Mouse (Mus musculus) megakaryocyte-erythroid progenitor cell, adult 5-6 weeks (primary cell): Measurements from ENCODE around the gene Rpp14. TPM values are rescaled to one million over a fixed set of nuclear protein-coding genes. Genes with fewer than 3 reads are reported as not detected.

ENCODE experiments used
- ATAC-seq: replicated peaks from 2 replicates; pipeline ENCODE4 v1.8.0; 2016; ENCODE audit warnings: mild to moderate bottlenecking, inconsistent platforms; ENCODE audit not compliant: severe bottlenecking, poor library complexity, low FRiP score, low TSS enrichment
- total RNA-seq, 2 experiments: library from RNA; stranded (forward) in 1 of 2; stranded (reverse) in 1 of 2; fragments of 200-1000, 215-1000 nt in 1 of 2; fragments of >200 nt in 1 of 2; fragmentation: Nextera tagmentation in 1 of 2; gene quantifications; 2 replicates each; pipeline ENCODE4 v1.2.3; 2014 to 2017

Gene Rpp14
- 33.0 and 33.6 TPM in 2 replicates for total RNA-seq (2014; fragmentation: Nextera tagmentation)
- total RNA-seq (2017) = 76.5 and 88.3 TPM in 2 replicates

DNA sequence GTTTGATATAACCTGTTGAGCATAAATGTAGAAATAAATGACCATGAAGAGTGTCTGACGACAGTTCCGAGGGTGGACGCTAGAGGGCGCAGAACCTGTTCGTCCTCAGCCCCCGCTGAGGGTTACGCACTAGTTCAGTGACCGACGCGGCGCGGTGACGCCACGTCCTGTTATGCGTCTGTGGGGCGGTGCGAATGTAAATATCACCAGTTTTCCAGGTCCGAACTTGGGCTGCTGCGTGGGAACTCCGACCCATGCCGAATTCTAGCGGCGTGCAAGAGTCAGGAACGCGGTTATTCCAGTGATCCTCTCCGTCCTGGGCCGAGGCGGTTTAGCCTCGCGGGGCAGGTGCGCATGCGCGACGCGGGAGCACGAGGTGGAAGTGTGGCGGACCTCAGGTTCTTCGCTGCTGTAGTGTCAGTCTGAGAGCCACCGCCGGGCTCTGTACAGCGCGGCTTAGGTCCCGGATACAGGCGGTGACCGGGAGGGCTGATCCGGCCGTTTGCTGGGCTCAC is at the start of gene Rpp14:
TSS of gene Rpp14 (plus strand) at position 203 of the 515 bp plus-strand sequence.
- ATAC-seq = peak; percentile 98

- no peak for ATAC-seq
These were observed 49.6 kb upstream of the Rpp14 start for GRCm38 (mm10) chr14:8030535-8030934.

DNA sequence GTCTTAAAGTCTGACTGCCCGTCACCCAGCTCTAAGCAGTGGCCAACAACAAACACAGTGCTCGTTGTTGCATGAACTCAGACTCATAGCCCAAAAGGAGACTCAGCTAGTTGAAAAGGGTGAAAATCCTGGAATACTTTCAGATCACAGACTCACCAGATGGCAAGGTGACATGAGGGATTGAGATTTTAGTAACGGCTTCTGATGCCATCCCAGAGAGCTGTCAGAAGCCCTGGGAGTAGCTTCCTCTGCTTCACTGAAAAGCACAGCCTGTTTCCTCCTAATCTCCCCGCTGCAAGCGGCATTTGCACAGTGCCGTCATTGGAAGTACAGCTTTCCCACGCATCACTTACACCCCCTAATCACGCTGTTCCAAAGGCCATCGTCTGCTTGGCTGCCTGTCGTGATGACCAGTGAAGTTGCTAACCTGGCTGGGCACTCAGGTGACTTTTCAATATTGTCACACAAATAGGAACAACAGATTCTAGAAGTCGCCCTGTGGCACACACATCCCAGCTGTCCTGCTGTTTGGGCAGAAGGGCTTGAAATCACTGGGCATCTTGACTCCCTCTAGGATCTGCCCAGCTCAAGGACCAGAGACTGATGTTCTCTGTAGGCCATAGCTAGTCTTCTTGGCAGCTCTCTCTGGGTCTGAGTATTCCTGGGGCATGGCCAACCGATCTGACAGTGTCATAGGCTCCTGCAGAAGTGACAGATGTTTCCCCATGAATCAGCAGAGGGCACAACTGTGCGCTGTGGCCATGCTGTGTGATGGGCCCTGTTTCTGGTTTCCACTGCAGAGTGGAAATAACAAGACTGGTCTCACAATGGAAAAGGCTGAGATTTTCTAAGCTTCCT is 47.9 kb upstream of the Rpp14 start:
- ATAC-seq = no peak

GRCm38 (mm10) chr14:8034561-8034960 is 45.6 kb upstream of the Rpp14 start:
- ATAC-seq = no peak

DNA sequence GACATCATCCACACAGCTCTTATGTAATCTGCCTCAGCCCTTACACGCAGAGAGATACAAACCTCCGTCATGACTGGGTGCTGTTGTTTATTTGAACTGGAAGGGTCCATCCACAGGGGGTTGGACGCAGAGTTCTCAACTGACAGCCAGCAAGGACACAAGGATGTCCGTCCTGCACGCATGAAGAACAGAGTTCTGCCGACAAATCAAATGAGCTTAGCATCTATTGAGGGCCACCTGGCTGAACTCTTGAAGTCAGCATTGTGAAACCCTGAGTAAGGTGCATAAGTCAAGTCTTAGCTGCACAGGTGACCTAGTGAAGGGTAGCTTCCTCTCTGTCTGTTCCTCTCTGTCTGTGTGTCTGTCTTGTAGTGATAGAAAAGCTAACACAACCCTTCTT is 44.2 kb upstream of the Rpp14 start:
- ATAC-seq = no peak

DNA sequence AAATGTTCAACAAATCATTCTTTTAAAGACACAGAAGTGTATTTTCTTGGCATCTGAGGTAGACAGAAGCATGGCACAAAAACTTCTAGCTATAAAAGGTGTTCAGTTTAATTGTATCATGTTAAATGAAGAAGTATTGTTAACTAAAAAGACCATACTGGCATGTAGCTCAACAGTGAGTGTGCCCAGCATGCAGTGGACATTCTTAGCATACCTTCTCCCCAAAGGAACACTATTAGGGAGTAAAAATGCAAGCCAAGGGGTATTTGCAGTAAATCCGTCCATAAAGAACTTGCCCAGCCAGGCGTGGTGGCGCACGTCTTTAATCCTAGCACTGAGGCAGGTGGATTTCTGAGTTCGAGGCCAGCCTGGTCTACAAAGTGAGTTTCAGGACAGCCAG is 43.8 kb upstream of the Rpp14 start:
- ATAC-seq = no peak

DNA sequence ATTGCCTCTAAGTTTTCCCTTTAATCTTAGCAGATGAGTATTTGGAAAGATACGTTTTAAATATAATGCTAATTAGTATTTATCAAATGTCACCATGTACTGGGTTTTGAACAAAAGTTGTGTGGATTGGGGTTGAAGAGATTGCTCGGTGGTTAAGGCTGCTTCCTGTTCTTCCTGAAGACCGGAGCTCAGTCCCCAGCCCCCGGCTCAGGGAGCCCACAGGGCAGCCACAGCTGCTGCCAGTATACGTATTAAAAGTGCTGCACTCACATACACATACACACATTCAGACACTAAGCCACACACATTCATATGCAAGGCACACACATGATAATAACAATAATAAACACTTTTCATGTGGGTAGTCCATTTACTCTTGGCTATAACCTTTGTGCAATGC is 42.0 kb upstream of the Rpp14 start:
- ATAC-seq = no peak

DNA sequence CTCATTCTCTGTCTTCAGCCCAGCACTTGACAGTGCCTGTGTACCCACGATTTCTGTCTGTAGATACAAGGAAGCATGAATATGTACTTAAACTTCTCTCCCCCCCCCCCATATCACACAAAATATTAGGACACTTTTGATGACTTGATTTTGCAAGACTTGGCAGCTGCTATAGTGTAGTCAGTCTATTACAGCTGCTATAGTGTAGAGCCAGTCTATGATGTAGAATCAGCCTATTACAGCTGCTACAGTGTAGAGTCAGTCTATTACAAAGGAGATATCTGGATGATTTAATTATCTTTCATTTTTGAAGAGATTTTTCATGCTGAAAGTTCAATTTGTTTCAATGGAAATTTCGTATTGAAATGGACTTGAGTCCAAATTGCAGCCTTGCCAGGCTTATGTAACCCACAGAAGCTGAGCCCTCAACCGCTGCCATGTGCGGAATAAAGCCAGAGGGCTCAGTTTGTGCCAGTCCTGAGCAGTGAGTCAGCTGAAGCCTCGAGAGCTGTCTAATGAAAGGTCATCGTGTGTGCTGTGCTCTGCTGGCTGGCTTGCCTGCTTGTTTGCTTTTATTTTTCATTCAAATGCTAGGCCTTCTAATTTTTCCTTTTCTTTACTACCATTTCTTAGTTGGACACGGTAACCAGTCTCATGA is 41.2 kb upstream of the Rpp14 start:
- no peak for ATAC-seq

DNA sequence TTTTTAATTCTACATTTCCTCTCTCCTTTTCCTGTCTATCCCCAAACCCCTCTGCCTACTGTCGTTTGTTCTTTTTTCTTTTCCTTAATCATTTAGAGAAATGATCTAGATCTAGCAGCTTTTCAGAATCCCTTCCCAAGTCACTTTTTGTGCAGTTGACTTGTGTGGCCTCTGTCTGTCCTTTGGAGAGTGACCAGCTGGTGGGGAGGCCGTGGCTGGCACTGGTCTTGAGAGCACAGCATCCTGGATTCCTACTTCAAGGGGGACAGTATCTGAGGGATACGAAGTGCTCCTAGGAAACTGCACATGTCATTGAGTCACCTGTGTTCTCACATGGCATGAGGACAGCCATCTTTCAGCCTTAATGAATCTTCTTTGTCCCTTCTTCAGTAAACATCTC is 40.0 kb upstream of the Rpp14 start:
- no peak for ATAC-seq

GRCm38 (mm10) chr14:8040911-8041678 is 39.1 kb upstream of the Rpp14 start:
- ATAC-seq = no peak

- ATAC-seq = no peak
These were observed 38.0 kb upstream of the Rpp14 start for GRCm38 (mm10) chr14:8042120-8042519.

DNA sequence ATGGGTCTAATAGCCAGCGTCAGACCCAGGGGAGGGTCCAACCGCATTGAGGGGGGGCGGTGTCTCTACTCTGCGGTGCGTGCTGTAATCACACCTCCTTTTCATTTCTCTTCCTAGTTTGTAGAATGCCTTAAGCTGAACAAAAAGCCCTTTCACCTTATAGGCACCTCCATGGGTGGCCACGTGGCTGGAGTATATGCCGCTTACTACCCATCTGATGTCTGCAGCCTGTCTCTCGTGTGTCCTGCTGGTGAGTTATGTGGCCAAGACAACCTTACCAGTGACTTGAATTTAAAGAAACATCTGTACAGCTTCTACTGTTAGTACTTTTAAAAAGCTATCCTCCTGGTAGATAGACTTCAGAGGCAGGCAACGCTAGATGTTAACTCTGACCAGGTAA is 37.6 kb upstream of the Rpp14 start:
- ATAC-seq = no peak

DNA sequence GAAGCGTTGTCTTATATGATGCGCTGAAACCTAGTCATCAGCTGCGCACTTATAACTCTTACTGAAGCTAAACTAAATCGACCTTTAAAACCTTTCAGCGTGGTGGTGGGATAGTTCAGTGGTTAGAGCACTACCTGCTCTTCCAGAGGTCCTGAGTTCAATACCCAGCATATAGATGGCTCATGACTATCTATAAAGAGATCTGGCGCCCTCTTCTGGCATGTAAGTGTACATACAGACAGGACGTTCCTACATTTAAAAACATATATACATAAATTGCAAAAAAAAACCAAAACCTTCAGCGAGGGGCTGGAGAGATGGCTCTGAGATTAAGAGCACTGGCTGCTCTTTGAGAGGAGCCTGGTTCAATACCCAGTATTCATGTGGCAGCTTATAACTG is 35.8 kb upstream of the Rpp14 start:
- ATAC-seq = no peak

GRCm38 (mm10) chr14:8044786-8045185 is 35.4 kb upstream of the Rpp14 start:
- ATAC-seq = no peak

GRCm38 (mm10) chr14:8045187-8045846 is 34.9 kb upstream of the Rpp14 start:
- ATAC-seq = no peak

- ATAC-seq = no peak
These were observed 33.3 kb upstream of the Rpp14 start for GRCm38 (mm10) chr14:8046839-8047238.

DNA sequence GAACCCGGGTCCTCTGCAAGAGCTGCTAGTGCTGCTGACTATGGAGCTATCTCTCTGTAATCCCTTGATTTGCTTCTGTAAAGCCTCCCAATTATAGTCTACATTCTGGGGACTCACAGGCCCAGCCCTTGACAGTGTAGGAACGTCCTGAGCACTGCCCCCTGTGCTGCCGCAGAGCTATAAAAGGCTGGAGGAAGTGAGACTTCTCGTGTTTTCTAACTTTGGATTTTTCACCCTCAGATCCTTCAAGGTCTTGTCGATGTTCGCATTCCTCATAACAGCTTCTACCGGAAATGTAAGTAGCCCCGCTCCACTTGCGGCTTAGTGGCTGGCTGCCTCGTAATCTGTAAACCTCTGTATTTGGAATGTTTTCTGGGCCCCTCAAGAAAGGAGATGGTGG is 30.8 kb upstream of the Rpp14 start:
- no peak for ATAC-seq

GRCm38 (mm10) chr14:8051869-8052268 is 28.3 kb upstream of the Rpp14 start:
- no peak for ATAC-seq

- no peak for ATAC-seq
These were observed 27.5 kb upstream of the Rpp14 start for GRCm38 (mm10) chr14:8052661-8053060.
